Mouse (Mus musculus): ENCODE data around the gene Shld1.

Gene Shld1

DNA sequence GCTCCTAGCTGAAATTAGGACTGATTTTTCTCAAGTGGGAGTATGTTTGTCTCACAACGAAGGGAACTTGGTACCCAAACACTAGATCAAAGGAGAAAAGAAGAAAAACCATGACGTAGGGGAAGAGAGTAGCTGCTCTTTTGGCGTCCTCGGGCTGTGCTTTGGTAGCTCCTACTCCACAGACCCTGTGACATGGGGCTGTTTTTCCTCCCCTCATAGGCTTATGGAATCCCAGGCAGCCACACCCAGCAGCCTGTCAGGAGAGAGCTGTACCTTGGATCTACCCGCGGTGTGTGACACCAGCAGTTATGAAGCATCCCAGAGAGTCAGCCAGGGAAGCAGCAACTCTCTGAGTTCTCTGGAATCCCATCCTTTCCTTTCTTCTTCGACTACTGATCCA lies 5.0 kb downstream of the Shld1 start:
- DNase-seq (ENCODE audit: low read depth, low spot score) = no peak

GRCm38 (mm10) chr2:132692320-132692719 lies 5.6 kb downstream of the Shld1 start:
- no peak for DNase-seq (ENCODE audit: low read depth, low spot score)

- no peak for DNase-seq (ENCODE audit: low read depth, low spot score)
These were observed 7.2 kb downstream of the Shld1 start for GRCm38 (mm10) chr2:132693980-132694379.

- DNase-seq (ENCODE audit: low read depth, low spot score) = no peak
These were observed 8.8 kb downstream of the Shld1 start for GRCm38 (mm10) chr2:132695358-132696093.

- no peak for DNase-seq (ENCODE audit: low read depth, low spot score)
These were observed 9.8 kb downstream of the Shld1 start for GRCm38 (mm10) chr2:132696519-132696918.

DNA sequence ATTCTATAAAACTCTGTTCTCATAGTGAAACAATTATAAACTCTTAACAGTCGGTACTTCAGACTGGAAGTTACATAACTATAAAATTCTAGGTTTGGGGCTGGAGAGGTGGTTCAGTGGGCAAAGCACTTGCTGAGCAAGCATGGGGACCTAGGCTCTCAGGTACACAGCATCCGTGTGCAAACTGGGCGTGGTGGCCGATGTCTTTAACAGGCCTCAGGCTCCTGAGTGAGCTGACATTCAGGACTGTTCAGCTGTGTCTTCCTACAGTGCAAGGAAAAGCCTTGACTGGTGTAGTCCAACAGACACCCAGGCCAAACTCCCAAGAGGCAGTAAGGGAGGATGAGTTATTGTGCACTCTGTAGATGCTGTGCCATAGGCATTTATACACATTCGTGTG lies 10.5 kb downstream of the Shld1 start:
- DNase-seq (ENCODE audit: low read depth, low spot score) = no peak

GRCm38 (mm10) chr2:132697695-132698094 lies 11.0 kb downstream of the Shld1 start:
- DNase-seq (ENCODE audit: low read depth, low spot score) = no peak

DNA sequence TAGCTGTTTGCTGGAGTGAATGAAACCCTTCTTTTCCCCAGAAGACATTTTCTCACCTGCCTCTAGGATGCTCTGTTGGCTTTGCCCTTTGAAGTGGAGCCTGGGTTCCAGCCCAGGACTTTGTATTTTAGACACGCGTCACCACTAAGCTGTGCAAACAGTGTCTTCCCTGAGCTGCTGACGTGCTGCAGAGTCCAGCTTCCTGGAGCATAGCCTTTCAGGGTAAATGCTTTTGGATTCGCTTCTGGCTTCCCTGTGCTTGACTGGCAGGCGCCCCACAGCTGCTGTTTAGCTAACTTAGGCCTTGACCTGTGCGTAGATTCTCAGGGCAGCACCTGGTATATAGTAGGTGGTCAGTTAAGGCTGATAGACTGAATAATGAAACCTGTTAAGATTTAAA lies 11.7 kb downstream of the Shld1 start:
- DNase-seq (ENCODE audit: low read depth, low spot score) = no peak

GRCm38 (mm10) chr2:132700921-132701320 lies 14.2 kb downstream of the Shld1 start:
- no peak for DNase-seq (ENCODE audit: low read depth, low spot score)

DNA sequence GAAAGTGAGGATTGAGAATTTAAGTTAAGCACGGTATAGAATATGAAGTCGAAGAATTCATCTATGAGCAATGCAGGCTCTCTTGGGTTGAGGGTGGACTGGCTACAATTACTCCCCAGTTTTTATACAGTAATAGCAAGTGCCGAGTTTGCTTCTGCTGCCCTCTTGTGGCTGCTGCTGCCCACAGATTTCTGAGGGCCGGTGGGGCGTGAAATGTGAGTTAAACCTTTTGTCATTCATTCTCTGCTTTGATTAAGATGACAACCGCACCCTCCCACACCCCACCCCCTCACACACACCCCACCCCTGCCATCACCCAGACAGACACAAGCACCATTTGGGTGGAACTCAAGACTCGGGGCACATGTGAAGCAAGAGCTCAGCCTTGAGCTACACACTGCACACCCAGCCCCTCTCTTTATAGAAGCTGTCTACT lies 14.7 kb downstream of the Shld1 start:
- DNase-seq (ENCODE audit: low read depth, low spot score) = no peak

DNA sequence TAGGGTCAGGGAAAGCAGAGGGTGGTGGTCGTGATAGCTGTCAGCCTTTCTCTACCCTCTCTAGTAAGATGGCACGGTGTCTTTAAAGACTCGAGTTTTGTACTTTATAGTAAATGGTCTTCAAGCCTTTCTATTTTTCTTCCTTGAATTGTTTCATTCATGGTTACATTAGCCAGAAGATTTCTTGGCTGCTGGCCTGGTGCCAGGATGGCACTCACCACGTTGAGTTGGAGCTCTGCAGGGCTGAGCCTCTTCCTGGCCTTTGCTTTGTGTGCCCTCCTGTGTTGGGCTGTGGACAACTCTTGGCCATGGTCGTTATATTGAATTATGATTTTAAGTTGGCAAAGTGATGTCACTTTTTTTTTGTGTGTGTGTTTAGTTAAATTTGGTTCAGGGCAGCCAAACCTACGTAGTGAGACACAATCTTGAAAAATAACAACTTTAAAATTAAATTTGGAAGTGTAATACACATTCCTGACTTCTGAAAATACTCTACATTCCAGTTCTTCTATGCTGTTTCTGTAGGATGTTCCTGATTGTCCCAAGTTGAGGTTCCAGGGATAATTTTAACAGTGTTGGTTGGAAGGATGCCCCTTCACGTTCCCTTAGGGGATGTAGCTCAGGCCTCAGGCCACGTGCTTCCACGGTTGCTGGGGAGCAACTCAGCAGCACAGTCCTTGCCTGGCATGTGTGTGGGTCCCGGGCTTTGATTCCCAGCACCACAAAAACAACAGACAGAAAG lies 18.7 kb downstream of the Shld1 start:
- DNase-seq (ENCODE audit: low read depth, low spot score) = peak; percentile 55

DNA sequence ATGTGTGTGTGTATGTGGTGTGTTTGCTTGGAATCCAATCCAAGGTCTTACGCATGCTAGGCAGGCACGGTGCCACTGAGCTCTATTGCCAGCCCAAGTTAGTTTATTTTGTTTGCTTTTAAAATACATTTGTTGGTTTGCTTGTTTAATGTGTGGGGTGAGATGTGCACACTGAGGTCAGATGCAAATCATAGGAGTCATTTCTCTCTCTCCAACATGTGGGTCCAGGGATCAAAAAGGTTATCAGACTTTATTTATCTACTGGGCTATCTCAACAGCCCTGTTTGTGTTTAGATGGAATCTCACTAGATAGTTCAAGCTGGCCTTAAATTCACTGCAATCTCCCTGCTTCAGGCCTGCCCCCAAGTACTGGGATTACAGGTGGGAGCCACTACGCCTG lies 19.6 kb downstream of the Shld1 start:
- no peak for DNase-seq (ENCODE audit: low read depth, low spot score)

DNA sequence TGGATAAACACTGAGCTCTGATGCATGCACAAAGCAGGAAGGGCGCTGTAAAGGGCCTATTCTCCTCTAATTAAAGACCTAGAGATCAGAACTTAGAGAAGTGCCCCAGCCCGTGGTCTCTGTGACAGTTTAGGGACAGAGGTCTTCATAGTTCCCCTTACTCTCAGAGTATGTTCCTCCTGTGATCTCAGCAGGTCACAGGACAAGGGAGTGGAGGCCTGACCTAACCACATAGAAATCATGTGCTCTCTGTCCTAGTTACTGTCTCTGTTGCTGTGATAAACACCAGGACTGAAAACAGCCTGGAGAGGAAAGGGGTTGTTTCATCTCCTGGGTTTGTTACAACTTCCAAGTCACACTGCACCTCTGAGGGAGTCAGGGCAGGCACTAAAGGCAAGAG lies 23.8 kb downstream of the Shld1 start:
- no peak for DNase-seq (ENCODE audit: low read depth, low spot score)

DNA sequence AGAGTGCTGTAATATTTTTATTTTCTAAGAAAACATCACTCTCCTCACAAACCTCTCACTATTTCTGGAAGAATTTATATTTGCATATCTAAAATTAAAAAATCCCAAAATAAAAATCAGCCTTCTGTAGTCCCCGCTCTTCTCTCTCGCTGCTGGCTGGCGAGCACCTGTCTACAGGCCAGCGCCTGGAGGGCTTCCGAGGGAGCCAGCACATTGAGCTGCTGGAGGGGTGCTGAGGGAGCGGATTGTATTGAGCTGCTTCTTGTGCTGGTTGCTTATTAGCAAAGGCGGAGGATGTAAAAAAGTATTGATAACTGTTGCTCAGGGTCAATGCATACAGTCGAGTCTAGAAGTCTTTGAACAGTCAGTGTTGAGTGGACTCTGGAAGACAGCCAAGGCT lies 25.3 kb downstream of the Shld1 start:
- no peak for DNase-seq (ENCODE audit: low read depth, low spot score)

DNA sequence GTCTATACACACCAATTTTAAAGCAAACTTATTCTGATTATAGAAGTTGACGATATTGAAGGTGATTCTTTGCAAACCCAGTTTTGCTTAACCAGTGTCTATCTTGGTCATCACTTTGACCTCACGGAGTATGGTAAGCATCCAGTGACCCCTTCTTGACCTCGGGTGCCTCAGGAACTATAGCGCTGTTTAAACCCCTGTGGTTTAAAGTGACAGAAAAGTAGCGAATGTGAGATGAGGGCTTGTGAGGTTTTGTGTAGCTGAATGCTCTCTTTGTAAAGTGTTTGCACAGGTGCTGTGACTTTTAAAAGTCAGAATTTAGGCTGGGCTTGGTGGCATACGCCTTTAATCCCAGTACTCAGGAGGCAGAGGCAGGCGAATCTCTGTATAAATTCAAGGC lies 27.8 kb downstream of the Shld1 start:
- DNase-seq (ENCODE audit: low read depth, low spot score) = no peak

- no peak for DNase-seq (ENCODE audit: low read depth, low spot score)
These were observed 28.2 kb downstream of the Shld1 start for GRCm38 (mm10) chr2:132714946-132715345.

GRCm38 (mm10) chr2:132715421-132716070 lies 28.8 kb downstream of the Shld1 start:
- DNase-seq (ENCODE audit: low read depth, low spot score) = no peak

- DNase-seq (ENCODE audit: low read depth, low spot score) = no peak
These were observed 29.4 kb downstream of the Shld1 start for GRCm38 (mm10) chr2:132716154-132716553.

DNA sequence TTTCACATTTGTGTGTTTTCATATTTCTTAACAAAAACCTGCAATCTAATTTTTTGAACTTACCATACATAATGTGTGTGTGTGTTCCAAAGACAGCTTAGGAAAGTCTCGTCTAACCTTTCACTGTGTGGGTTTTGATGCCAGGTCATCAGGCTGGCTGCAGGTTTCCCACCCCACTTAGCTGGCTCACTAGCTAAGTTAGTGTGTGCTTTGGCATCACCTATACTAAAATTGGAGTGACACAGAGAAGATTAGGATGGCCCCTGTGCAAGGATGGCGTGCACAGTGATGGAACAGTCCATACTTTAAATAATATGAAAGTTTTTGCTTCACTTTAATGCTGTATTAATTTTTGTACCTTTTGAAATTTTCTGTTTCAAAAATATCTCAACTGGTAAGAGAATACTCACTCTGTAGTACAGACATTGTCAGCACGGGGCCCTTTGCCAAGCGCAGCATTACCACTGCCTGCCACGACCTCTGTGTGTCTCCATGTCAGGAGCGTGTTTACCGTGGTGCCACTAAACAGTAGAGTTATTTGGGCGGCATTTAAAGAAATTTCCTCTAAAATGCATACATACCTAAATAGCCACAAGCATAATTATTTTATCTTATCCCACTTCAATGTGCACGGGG lies 30.3 kb downstream of the Shld1 start:
- no peak for DNase-seq (ENCODE audit: low read depth, low spot score)

- DNase-seq (ENCODE audit: low read depth, low spot score) = peak; percentile 81
These were observed 30.8 kb downstream of the Shld1 start for GRCm38 (mm10) chr2:132717537-132717912.

DNA sequence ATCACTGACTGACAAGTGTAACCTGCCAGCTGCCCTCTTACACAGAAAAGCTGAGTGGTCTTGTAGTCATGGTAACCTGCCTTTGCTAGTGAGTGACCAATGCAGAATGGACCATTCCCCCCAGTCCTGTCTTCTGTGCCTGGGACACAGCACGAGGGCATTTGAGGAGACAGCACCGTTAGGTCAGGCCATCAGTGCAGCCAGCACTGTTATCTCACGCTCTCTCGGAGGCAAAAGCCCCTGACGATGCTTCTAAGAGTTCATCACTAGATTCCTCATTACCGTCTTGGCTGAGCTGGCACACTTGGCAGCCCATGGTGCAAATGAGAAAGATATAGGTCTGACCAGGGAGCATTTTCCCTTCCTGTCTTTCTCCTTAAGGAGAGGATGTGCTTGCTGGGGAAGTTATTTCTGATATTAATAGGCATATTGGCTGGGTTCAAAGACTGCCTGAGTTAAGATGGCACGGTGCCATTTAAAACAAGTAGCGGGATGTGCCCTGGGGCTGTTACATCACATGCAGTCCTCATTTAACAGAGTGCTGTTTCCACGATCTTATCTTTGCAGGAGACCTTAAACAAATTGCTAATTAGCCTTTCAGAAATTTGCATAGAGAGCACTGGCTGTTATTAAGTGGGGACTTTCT lies 34.3 kb downstream of the Shld1 start:
- no peak for DNase-seq (ENCODE audit: low read depth, low spot score)

DNA sequence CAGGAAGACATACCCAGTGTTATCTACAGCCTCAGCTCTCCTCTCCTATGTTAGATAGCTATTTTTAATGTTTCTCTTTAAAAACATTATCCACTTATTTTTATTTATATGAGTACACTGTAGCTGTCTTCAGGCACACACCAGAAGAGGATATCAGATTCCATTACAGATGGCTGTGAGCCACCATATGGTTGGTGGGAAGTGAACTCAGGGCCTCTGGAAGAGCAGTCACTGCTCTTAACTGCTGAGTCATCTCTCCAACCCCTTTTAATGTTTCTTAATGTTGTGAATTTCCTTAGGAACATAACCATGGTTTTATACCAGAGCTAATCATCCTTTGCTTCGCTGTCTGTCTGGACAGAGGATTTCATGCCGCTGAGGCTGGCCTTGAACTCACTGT lies 35.1 kb downstream of the Shld1 start:
- DNase-seq (ENCODE audit: low read depth, low spot score) = no peak

All from telencephalon, adult 2 months (tissue).